Mouse (Mus musculus) ES-Bruce4 (cell line): ENCODE measurements at regions not wholly inside any gene's neighbourhood (a gene's known extent, or its start where the extent isn't known, plus 50 kb on each side); places are given as distances from the start of the nearest gene placed in this dataset.

Source experiments
- CTCF ChIP-seq: IDR thresholded peaks from one replicate; pipeline ENCODE4 v1.8.1; 2011; ENCODE audit warnings: low read depth, low read length
- EP300 ChIP-seq: IDR thresholded peaks from 2 replicates; pipeline ENCODE4 v1.6.1; 2011; ENCODE audit warnings: low read depth, low read length; ENCODE audit not compliant: insufficient read depth

- TF ChIP-seq CTCF (no peak), EP300 (no peak)
Measured at GRCm38 (mm10) chr2:147656667-147657066, 294.9 kb downstream of the Pax1 start.
